Mouse (Mus musculus): Measurements from ENCODE around the gene Pogz. TPM values are rescaled to one million over a fixed set of nuclear protein-coding genes. Genes with fewer than 3 reads are reported as not detected.

Gene Pogz
- polyA plus RNA-seq (2012; ENCODE audit: insufficient read depth, low replicate concordance) = 18.3 and 29.1 TPM in 2 replicates

DNA sequence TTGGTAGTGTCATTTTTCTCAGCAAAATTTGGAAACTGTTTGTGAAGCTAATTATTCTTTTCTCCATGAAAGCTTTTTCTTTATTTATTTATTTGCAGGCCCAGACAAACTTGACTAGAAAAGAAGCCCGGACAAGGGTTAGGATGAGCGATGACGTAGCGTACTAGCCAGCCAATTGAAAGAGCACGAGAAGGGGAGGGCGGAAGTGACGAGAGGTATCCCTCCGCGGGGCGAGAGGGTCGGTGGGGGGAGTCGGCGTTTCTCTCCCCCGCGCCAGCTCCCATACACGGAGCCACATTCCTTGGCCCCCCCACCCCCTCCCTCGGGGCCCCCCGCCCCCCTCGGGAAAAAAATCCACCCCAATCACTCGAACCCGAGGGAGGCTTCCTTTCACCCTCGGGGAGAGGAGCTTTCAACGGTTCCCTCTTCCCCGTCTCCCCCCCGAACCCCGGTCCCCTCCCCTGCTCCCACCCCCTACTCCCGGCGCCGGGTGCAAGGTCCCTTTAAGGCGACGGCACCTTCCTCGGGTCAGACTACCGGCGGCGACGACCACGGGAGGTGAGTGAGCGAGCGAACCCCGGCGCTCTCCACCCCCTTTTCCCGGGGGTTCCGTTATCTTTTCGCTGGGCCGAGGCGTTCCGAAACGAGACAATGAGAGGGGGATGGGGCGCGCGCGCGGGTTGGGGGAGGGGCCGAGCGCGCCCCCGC lies at the start of gene Pogz:
Gene Pogz (plus strand): TSS at position 385 of the 708 bp plus-strand sequence.
- no peaks in the 10 kb centered on the region for H3K27me3 ChIP-seq (replicated peaks)
- no peak for TF ChIP-seq FLI1 (IDR thresholded peaks at IDR 0.05; ENCODE audit: low read length)
- TF ChIP-seq GATA1 (IDR thresholded peaks at IDR 0.05; ENCODE audit: borderline replicate concordance, low read length) = no peak
- peaks cover 21% of the 10 kb centered on the region for H3K4me1 ChIP-seq
- H3K9me3 ChIP-seq = no peaks in the 10 kb centered on the region
- no peaks in the 10 kb centered on the region for H3K36me3 ChIP-seq (replicated peaks; ENCODE audit: low read length)
- peak within 1 kb of the TSS; percentile 96 for H3K4me3 ChIP-seq (replicated peaks)

DNA sequence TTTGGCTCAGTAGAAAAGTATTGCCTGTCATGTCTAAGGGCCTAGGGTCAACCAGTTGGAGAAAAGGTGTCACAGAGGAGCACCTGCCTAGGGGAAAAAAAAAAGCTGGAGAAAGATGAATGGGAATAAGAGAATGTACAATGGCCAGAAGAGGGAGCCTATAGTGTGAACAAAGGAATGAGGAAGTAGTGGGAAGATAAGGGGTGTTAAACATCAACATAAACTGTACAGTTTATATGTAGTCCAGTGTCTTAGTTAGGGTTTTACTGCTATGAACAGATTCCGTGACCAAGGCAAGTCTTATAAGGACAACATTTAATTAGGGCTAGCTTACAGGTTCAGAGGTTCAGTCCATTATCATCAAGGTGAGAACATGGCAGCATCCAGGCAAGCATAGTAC lies 48.3 kb upstream of the Pogz start:
- peaks cover 46% of the 10 kb centered on the region for H3K27me3 ChIP-seq (replicated peaks)
- TF ChIP-seq GATA1 (IDR thresholded peaks at IDR 0.05; ENCODE audit: borderline replicate concordance, low read length) (no peak), FLI1 (IDR thresholded peaks at IDR 0.05; ENCODE audit: low read length) (no peak)

DNA sequence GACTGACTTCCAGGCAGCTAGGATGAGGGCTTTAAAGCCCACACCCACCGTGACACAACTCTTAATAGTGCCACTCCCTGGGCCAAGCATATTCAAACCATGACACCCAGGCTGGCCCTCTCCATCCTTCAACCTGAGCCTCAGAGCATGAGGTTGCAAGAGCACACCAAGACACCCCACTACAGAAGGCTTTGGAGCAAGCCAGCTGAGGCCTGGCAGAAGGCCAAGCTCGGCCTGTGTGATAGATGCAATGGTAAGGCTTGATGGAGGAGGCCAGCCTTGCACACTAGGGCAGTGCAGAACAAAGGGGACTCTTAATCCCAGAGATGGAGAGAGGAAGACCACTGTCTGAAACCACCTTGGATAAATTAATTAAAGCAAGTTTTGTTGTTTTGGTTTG lies 47.9 kb upstream of the Pogz start:
- H3K36me3 ChIP-seq (replicated peaks; ENCODE audit: low read length) = no peaks in the 10 kb centered on the region
- TF ChIP-seq GATA1 (IDR thresholded peaks at IDR 0.05; ENCODE audit: borderline replicate concordance, low read length) (no peak), FLI1 (IDR thresholded peaks at IDR 0.05; ENCODE audit: low read length) (no peak)
- peaks cover 42% of the 10 kb centered on the region for H3K27me3 ChIP-seq (replicated peaks)

More for the DNA sequence above, 48.3 kb upstream of the Pogz start:
- peaks cover 12% of the 10 kb centered on the region for H3K4me1 ChIP-seq
- H3K36me3 ChIP-seq (replicated peaks; ENCODE audit: low read length) = no peaks in the 10 kb centered on the region
- H3K9me3 ChIP-seq = peaks cover 13% of the 10 kb centered on the region
- no peak overlapping the region for H3K4me3 ChIP-seq (replicated peaks)

DNA sequence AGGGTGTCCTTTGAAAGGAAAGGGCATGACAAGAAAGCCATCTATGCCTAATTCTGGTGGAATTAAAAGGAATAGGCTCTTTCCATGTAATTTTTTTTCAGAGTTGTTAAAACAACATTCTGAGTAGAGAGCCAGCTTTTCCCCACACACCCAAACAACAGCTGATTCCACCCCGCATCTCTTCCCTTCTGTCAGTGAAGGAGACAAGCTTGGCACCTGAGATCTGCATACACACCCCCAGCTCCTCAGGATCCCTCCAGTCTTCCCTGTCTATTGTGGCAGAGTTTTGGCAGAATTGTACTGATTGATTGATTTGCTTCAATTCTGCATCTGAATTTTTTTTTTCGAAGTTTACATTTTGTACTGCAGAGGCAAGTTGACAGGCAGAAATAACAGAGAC lies 45.1 kb upstream of the Pogz start:
- peaks cover 26% of the 10 kb centered on the region for H3K27me3 ChIP-seq (replicated peaks)

More for the DNA sequence above, 47.9 kb upstream of the Pogz start:
- Histone ChIP-seq H3K4me3 (replicated peaks) (no peak overlapping the region), H3K9me3 (peaks cover 13% of the 10 kb centered on the region), H3K4me1 (peaks cover 12% of the 10 kb centered on the region)

DNA sequence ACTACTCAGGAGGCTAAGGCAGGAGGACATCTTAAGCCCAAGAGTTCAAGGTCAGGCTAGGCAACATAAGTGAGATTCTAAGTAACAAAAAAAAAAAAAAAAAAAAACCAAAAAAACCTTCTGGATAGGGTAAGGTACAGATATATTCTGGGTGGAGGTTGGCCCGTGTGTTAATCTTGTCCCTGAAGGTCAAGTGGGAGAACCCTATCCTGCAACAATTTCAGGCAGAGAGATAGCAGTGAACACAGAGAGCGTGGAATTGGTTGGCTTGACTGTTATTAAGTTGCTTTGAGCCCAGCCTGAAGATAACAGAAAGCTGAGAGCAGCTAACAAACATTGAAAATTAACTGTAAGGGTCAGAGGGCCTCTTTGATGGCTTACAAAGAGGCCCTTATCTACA lies 43.7 kb upstream of the Pogz start:
- H3K4me1 ChIP-seq = no peaks in the 10 kb centered on the region; the same call in 1 of the 2 replicates
- TF ChIP-seq FLI1 (IDR thresholded peaks at IDR 0.05; ENCODE audit: low read length) = no peak
- H3K9me3 ChIP-seq = peaks cover 13% of the 10 kb centered on the region
- H3K4me3 ChIP-seq (replicated peaks) = no peak overlapping the region
- H3K27me3 ChIP-seq (replicated peaks) = peaks cover 25% of the 10 kb centered on the region
- no peaks in the 10 kb centered on the region for H3K36me3 ChIP-seq (replicated peaks; ENCODE audit: low read length)

More for the DNA sequence above, 45.1 kb upstream of the Pogz start:
- no peaks in the 10 kb centered on the region; the same call in 1 of the 2 replicates for H3K4me1 ChIP-seq
- TF ChIP-seq GATA1 (IDR thresholded peaks at IDR 0.05; ENCODE audit: borderline replicate concordance, low read length) (no peak), FLI1 (IDR thresholded peaks at IDR 0.05; ENCODE audit: low read length) (no peak)
- H3K36me3 ChIP-seq (replicated peaks; ENCODE audit: low read length) = no peaks in the 10 kb centered on the region
- no peak overlapping the region for H3K4me3 ChIP-seq (replicated peaks)
- H3K9me3 ChIP-seq = peaks cover 13% of the 10 kb centered on the region

DNA sequence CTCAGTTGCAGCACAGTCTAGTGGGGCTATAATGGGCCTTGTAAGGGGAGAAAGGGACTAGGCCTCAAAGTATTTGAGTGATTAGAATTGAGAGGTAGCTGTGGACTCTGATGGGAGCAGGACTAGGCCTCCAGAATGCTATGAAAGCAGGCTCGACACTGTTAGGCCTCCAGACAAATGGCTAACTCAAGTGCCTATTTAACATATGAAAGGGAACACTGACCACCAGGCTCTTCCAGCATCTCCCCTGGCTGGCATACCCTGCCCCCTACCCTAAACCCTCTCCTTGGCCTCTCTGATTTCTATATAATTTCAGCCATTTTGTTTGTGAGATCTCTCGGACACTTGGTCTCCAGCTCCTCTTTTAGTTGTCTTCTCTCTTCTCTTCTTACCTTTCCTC lies 43.0 kb upstream of the Pogz start:
- Histone ChIP-seq H3K27me3 (replicated peaks) (peaks cover 29% of the 10 kb centered on the region), H3K36me3 (replicated peaks; ENCODE audit: low read length) (no peaks in the 10 kb centered on the region), H3K9me3 (peaks cover 12% of the 10 kb centered on the region), H3K4me3 (replicated peaks) (no peak overlapping the region), H3K4me1 (no peaks in the 10 kb centered on the region; the same call in 1 of the 2 replicates)
- TF ChIP-seq GATA1 (IDR thresholded peaks at IDR 0.05; ENCODE audit: borderline replicate concordance, low read length) (no peak), FLI1 (IDR thresholded peaks at IDR 0.05; ENCODE audit: low read length) (no peak)

DNA sequence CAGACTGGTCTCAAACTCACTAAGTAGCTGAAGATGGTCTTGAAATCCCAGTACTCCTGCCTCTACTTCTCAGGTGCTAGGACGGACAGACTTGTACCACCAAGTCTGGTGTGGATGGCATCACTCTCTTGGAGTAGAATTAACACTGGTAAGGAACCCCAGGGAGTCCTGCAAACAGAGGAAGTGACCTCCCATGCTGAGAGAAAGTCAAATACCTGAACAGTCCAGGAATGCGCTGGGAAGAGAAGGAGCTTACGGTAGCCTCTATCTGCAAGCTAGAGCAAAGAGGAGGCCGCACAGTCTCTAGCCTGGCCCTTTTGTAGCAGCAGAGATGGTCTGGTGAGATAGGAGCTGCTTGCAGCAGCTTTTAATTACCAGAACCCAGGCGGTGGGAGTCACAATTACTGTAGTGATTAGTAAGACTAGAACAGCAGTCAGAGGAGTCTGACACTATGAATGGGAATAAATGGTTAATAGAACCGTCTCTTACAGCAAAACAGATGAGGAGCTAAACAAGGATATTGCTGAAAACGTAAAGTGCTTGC lies 41.7 kb upstream of the Pogz start:
- Histone ChIP-seq H3K9me3 (peaks cover 9% of the 10 kb centered on the region), H3K4me3 (replicated peaks) (no peak overlapping the region), H3K27me3 (replicated peaks) (peaks cover 36% of the 10 kb centered on the region), H3K4me1 (no peaks in the 10 kb centered on the region; the same call in 1 of the 2 replicates), H3K36me3 (replicated peaks; ENCODE audit: low read length) (no peaks in the 10 kb centered on the region)
- TF ChIP-seq FLI1 (IDR thresholded peaks at IDR 0.05; ENCODE audit: low read length) = no peak
- no peak for TF ChIP-seq GATA1 (IDR thresholded peaks at IDR 0.05; ENCODE audit: borderline replicate concordance, low read length)

DNA sequence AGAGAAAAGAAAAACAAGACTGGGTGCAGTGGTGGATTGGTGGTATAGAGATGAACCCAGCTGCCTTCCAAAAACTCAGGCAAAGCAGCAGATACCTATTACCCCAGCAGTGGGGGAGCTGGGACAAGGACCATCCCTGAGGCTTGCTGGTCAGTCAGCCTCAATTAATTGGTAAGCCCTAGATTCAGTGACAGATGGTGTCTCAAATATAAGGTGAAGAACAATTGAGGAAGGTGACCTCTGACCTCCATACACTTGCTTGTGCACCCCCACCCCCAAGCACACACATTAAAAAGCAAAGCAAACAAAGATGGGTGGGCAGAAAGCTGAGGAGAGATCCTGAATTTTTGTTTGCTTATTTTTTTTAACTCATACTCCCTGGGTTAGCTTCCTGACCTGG lies 41.2 kb upstream of the Pogz start:
- TF ChIP-seq FLI1 (IDR thresholded peaks at IDR 0.05; ENCODE audit: low read length) (no peak), GATA1 (IDR thresholded peaks at IDR 0.05; ENCODE audit: borderline replicate concordance, low read length) (no peak)
- Histone ChIP-seq H3K4me3 (replicated peaks) (no peak overlapping the region), H3K27me3 (replicated peaks) (peaks cover 35% of the 10 kb centered on the region), H3K36me3 (replicated peaks; ENCODE audit: low read length) (no peaks in the 10 kb centered on the region), H3K4me1 (no peaks in the 10 kb centered on the region; the same call in 1 of the 2 replicates), H3K9me3 (peaks cover 4% of the 10 kb centered on the region)

DNA sequence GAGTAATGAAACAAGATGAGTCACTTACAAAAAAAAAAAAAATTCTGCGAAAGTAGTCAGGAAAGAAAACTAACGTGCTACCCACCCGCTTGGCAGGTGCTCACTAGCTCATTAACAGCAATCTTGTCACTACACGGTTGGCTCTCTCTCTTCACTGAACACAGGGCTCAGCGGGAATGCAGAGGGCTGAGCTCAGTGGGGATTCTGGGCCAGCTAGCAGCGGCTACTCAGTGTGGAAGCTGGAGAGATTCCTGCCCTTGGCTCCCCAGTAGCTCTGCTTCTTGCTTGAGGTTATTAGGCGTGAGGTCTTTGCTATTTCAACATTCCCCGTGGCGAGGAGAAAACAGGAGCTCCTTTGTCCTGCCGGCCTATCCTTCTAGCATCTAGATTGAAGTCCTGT lies 33.2 kb upstream of the Pogz start:
- Histone ChIP-seq H3K9me3 (no peaks in the 10 kb centered on the region), H3K4me3 (replicated peaks) (no peak overlapping the region), H3K4me1 (no peaks in the 10 kb centered on the region), H3K36me3 (replicated peaks; ENCODE audit: low read length) (no peaks in the 10 kb centered on the region), H3K27me3 (replicated peaks) (peaks cover 38% of the 10 kb centered on the region)
- no peak for TF ChIP-seq FLI1 (IDR thresholded peaks at IDR 0.05; ENCODE audit: low read length)
- no peak for TF ChIP-seq GATA1 (IDR thresholded peaks at IDR 0.05; ENCODE audit: borderline replicate concordance, low read length)

DNA sequence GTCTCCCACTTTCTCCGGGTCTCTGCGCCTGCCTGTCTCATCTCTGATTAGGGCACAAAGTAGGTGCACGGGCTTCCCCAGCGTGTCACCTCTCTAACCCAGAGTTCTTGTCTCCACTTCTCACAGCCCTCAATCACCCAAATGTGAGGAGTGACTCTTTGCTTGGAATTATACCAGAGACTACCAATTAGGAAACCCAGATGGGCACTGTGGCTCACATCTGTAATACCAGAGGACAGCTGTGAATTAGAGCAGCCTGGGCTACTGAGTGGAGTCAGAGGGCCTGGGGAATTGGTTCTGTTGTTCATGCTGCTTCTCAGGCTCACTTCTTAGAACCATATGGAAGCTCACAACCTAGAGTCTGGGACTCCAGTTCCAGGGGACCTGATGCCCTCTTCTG lies 32.4 kb upstream of the Pogz start:
- Histone ChIP-seq H3K36me3 (replicated peaks; ENCODE audit: low read length) (no peaks in the 10 kb centered on the region), H3K9me3 (no peaks in the 10 kb centered on the region), H3K27me3 (replicated peaks) (peaks cover 31% of the 10 kb centered on the region), H3K4me1 (no peaks in the 10 kb centered on the region), H3K4me3 (replicated peaks) (no peak overlapping the region)
- TF ChIP-seq GATA1 (IDR thresholded peaks at IDR 0.05; ENCODE audit: borderline replicate concordance, low read length) (no peak), FLI1 (IDR thresholded peaks at IDR 0.05; ENCODE audit: low read length) (no peak)
